Comparison of ENCODE assay signal across 26 mouse cellular contexts in the genomic region with DNA sequence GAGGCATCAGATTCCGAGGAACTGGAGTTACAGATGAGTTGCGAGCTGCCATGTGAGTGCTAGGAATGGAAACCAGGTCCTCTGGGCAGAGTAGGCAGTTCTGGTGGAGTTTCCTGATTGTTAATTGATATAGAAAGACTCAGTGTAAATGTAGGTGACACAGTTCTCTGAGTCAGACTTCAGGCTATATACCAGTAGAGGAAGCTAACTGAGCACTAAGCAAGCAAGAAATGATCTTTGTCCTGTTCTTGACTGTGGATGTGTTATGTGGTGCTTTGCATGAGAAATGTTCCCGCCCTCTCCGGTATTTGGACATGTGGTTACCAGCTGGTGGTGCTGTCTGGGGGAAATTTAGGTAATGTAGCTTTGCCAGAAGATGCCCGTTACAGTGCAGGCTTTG.
DNase-seq lines count a peak whose midpoint lies in the region; ATAC-seq lines count a peak whose summit lies in the region.
"Had no signal": no experiment of that assay in that cellular context is flagged by ENCODE, and none has a peak within 500 bp of the region (broad histone marks: within the 10 kb centered on the region; RNA-seq: fewer than 3 reads in every experiment).

No protein-coding gene starts in this region.

- no peak for DNase-seq in heart, embryonic 10.5 days (ENCODE audit: low spot score)
- DNase-seq in heart, adult 8-10 months (ENCODE audit: low spot score): no peak
- no peak for DNase-seq in heart, postnatal 4 days
- no peak for DNase-seq in limb, embryonic 10.5 days (ENCODE audit: low spot score)
- no peak for DNase-seq in lung, adult 18-20 months
- DNase-seq: adrenal gland, postnatal 36 days; cerebellum, adult 2 months; cerebellum, postnatal 25 days; forebrain, postnatal 0 days; gastrocnemius, postnatal 14 days; kidney, adult 8-10 months; kidney, postnatal 10 days; layer of hippocampus, adult 9-11 months; lung, postnatal 36 days; right cerebral cortex, postnatal 25 days; thymus, adult 2 months; thymus, postnatal 36 days had no signal

- no peaks in the 10 kb centered on the region for H3K36me3 ChIP-seq in heart, embryonic 10.5 days
- no peaks in the 10 kb centered on the region for H3K36me3 ChIP-seq in heart, embryonic 16.5 days (ENCODE audit: control insufficient read depth, insufficient read depth)
- no peaks in the 10 kb centered on the region for H3K36me3 ChIP-seq in limb, embryonic 13.5 days
- no peaks in the 10 kb centered on the region for H3K36me3 ChIP-seq in limb, embryonic 10.5 days
- H3K36me3 ChIP-seq: embryonic facial prominence, embryonic 10.5 days; embryonic facial prominence, embryonic 15.5 days; forebrain, embryonic 12.5 days had no signal

- H3K27me3 ChIP-seq in heart, embryonic 10.5 days (ENCODE audit: insufficient read depth, poor library complexity, severe bottlenecking): no peaks in the 10 kb centered on the region
- no peaks in the 10 kb centered on the region for H3K27me3 ChIP-seq in heart, embryonic 16.5 days (ENCODE audit: control insufficient read depth, insufficient read depth, low read length)
- no peaks in the 10 kb centered on the region for H3K27me3 ChIP-seq in limb, embryonic 13.5 days
- no peaks in the 10 kb centered on the region for H3K27me3 ChIP-seq in limb, embryonic 10.5 days (ENCODE audit: low read depth, poor library complexity, severe bottlenecking)
- H3K27me3 ChIP-seq: embryonic facial prominence, embryonic 15.5 days; forebrain, embryonic 12.5 days had no signal

- peak overlapping the region; percentile 37; the same call in 1 of the 2 replicates for H3K27ac ChIP-seq in heart, embryonic 10.5 days
- peak overlapping the region; percentile 67 for H3K27ac ChIP-seq in heart, embryonic 16.5 days (ENCODE audit: low read length)
- H3K27ac ChIP-seq in limb, embryonic 13.5 days: 0 out of 2 replicates have a peak overlapping the region, but pooled peaks have one; percentile 22
- H3K27ac ChIP-seq in limb, embryonic 10.5 days: no peak overlapping the region
- H3K27ac ChIP-seq: embryonic facial prominence, embryonic 10.5 days; embryonic facial prominence, embryonic 15.5 days; forebrain, embryonic 12.5 days; hindbrain, embryonic 14.5 days had no signal

- H3K9ac ChIP-seq in heart, embryonic 16.5 days (ENCODE audit: low read length): no peak overlapping the region
- H3K9ac ChIP-seq in limb, embryonic 13.5 days: no peak overlapping the region
- H3K9ac ChIP-seq: embryonic facial prominence, embryonic 15.5 days; forebrain, embryonic 12.5 days; forebrain, postnatal 0 days; hindbrain, embryonic 14.5 days had no signal

- no peak overlapping the region for H3K4me2 ChIP-seq in heart, embryonic 16.5 days (ENCODE audit: low read depth, low read length)
- H3K4me2 ChIP-seq in limb, embryonic 13.5 days (replicated peaks): no peak overlapping the region
- H3K4me2 ChIP-seq: embryonic facial prominence, embryonic 15.5 days; forebrain, embryonic 12.5 days; hindbrain, embryonic 14.5 days; liver, embryonic 11.5 days; midbrain, embryonic 11.5 days had no signal

- no peaks in the 10 kb centered on the region for H3K4me1 ChIP-seq in heart, embryonic 10.5 days
- no peaks in the 10 kb centered on the region for H3K4me1 ChIP-seq in heart, embryonic 16.5 days (ENCODE audit: control insufficient read depth, insufficient read depth, low read length)
- no peaks in the 10 kb centered on the region for H3K4me1 ChIP-seq in limb, embryonic 13.5 days
- no peaks in the 10 kb centered on the region for H3K4me1 ChIP-seq in limb, embryonic 10.5 days
- H3K4me1 ChIP-seq: embryonic facial prominence, embryonic 10.5 days; embryonic facial prominence, embryonic 15.5 days; forebrain, embryonic 12.5 days had no signal

- no peak for ATAC-seq in heart, embryonic 16.5 days (replicated peaks; ENCODE audit: extremely low read depth, insufficient read depth, low FRiP score)
- ATAC-seq in limb, embryonic 13.5 days (ENCODE audit: low FRiP score, low read depth): no peak
- ATAC-seq: forebrain, postnatal 0 days; midbrain, embryonic 16.5 days had no signal

- H3K4me3 ChIP-seq in heart, embryonic 10.5 days: no peak overlapping the region
- no peak overlapping the region for H3K4me3 ChIP-seq in heart, embryonic 16.5 days (ENCODE audit: low read length)
- no peak overlapping the region for H3K4me3 ChIP-seq in limb, embryonic 13.5 days
- no peak overlapping the region for H3K4me3 ChIP-seq in limb, embryonic 10.5 days
- H3K4me3 ChIP-seq: embryonic facial prominence, embryonic 10.5 days; embryonic facial prominence, embryonic 15.5 days; forebrain, embryonic 12.5 days had no signal

- H3K9me3 ChIP-seq in heart, embryonic 10.5 days: no peaks in the 10 kb centered on the region
- H3K9me3 ChIP-seq in heart, embryonic 16.5 days (replicated peaks; ENCODE audit: control insufficient read depth, low read length): no peaks in the 10 kb centered on the region
- H3K9me3 ChIP-seq in limb, embryonic 13.5 days: no peaks in the 10 kb centered on the region
- no peaks in the 10 kb centered on the region for H3K9me3 ChIP-seq in limb, embryonic 10.5 days (replicated peaks)
- H3K9me3 ChIP-seq: embryonic facial prominence, embryonic 10.5 days; embryonic facial prominence, embryonic 15.5 days; forebrain, embryonic 12.5 days had no signal

- WGBS in heart, embryonic 10.5 days: 93% methylated on average over 5 of the region's 5 CpGs
- WGBS in heart, embryonic 16.5 days: 91% methylated on average over 5 of the region's 5 CpGs
- 72% methylated on average over 5 of the region's 5 CpGs for WGBS in limb, embryonic 13.5 days
- WGBS in limb, embryonic 10.5 days: 86% methylated on average over 5 of the region's 5 CpGs
